Mouse (Mus musculus) forebrain, embryonic 12.5 days (tissue): ENCODE results near the gene Dhtkd1. TPM values are rescaled to one million over a fixed set of nuclear protein-coding genes. Genes with fewer than 3 reads are reported as not detected.
A peak's percentile ranks its signal among the peaks of the same experiment; 100 is the strongest.

ENCODE experiments used
- ATAC-seq: fragments of 200-750 bp; cut with Nextera tagmentation; 2 replicates; pipeline ENCODE4 v1.8.0; 2017; ENCODE audit warnings: moderate TSS enrichment; ENCODE audit not compliant: low FRiP score
- H3K27ac ChIP-seq: fragments of 300-500 bp; sonication (generic); 2 replicates; pipeline ENCODE4 v1.5.1; 2016; ENCODE audit warnings: mild to moderate bottlenecking
- H3K27me3 ChIP-seq: fragments of 300-500 bp; sonication (generic); 2 replicates; pipeline ENCODE4 v1.6.1; 2016; ENCODE audit warnings: mild to moderate bottlenecking
- H3K36me3 ChIP-seq: fragments of 300-500 bp; sonication (generic); replicated peaks from 2 replicates; pipeline ENCODE4 v1.6.1; 2016; ENCODE audit warnings: mild to moderate bottlenecking
- H3K4me1 ChIP-seq: fragments of 300-500 bp; sonication (generic); 2 replicates; pipeline ENCODE4 v1.6.1; 2016
- H3K4me2 ChIP-seq: fragments of 300-500 bp; sonication (generic); 2 replicates; pipeline ENCODE4 v1.6.1; 2016; ENCODE audit warnings: mild to moderate bottlenecking, moderate library complexity
- H3K4me3 ChIP-seq: fragments of 300-500 bp; sonication (generic); replicated peaks from 2 replicates; pipeline ENCODE4 v1.5.1; 2016; ENCODE audit warnings: mild to moderate bottlenecking
- H3K9ac ChIP-seq: fragments of 300-500 bp; sonication (generic); 2 replicates; pipeline ENCODE4 v1.6.1; 2016; ENCODE audit warnings: mild to moderate bottlenecking
- H3K9me3 ChIP-seq: fragments of 300-500 bp; sonication (generic); 2 replicates; pipeline ENCODE4 v1.6.1; 2016
- WGBS: fragments of 180-500 bp; shearing (Covaris S2); methylation state at CpG from one replicate; pipeline ENCODE4 v1.1.7; 2016; 5-methylcytosine and 5-hydroxymethylcytosine counted together
- polyA plus RNA-seq: library from polyadenylated mRNA; unstranded; fragments of >200 nt; fragmentation: Nextera tagmentation; extraction: Ambion mirVana; gene quantifications from 2 replicates; pipeline ENCODE4 v1.2.1, GENCODE M21; 2016

Gene Dhtkd1
- polyA plus RNA-seq, 1 experiment from 2014 or later, result 3.7 TPM

DNA sequence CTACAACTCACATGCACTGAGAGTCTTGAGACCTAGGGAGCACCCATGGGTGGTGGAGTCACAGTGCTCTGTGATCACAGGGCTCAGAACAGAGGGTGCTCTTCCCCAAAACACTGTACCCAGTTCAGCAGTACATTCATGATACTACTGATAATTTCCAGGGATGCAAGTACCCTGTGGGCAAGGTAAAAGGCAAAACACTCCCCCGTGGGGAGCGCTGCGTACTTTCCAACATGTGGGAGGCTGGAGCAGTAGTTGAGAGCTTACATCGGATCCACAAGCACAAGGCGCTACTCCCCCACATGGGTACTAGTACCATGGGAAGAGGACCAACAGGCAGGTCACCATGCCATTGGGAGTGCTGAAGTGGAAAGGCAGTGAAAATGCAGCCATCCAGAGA lies 15.1 kb downstream of the Dhtkd1 start:
- WGBS, result 97% methylated on average over 5 of the region's 5 CpGs
- no peaks in the 10 kb centered on the region for H3K27me3 ChIP-seq
- no peak for ATAC-seq
- no peak overlapping the region for H3K4me2 ChIP-seq
- no peaks in the 10 kb centered on the region for H3K9me3 ChIP-seq
- no peak overlapping the region for H3K9ac ChIP-seq
- H3K4me3 ChIP-seq, result no peak overlapping the region
- H3K36me3 ChIP-seq, result peaks cover 14% of the 10 kb centered on the region; the same call in 1 of the 2 replicates
- H3K4me1 ChIP-seq, result no peaks in the 10 kb centered on the region
- no peak overlapping the region for H3K27ac ChIP-seq

DNA sequence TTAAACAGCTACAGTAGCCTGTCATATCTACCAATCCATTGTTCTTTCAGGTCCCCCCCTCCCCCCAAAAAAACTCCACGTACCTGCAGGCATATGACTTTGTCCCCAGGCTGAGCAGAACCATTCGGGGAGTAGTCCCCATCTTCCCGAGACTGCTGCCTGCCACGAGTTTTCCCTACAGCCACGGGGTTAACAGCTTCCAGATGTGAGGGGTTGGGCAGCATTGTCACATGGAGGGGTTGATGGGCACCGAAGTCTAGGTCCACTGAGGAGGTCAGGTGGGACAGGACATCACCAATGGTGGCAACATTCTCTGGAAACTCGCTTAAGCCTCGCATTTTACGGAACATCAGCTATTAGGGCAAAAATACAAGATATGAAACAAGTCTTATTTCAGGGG lies 18.8 kb downstream of the Dhtkd1 start:
- Histone ChIP-seq H3K9me3 (no peaks in the 10 kb centered on the region), H3K4me2 (no peak overlapping the region), H3K4me3 (no peak overlapping the region), H3K27me3 (no peaks in the 10 kb centered on the region), H3K4me1 (no peaks in the 10 kb centered on the region), H3K27ac (no peak overlapping the region), H3K36me3 (peaks cover 13% of the 10 kb centered on the region; the same call in 1 of the 2 replicates), H3K9ac (no peak overlapping the region)
- no peak for ATAC-seq
- 86% methylated on average over 9 of the region's 9 CpGs for WGBS

DNA sequence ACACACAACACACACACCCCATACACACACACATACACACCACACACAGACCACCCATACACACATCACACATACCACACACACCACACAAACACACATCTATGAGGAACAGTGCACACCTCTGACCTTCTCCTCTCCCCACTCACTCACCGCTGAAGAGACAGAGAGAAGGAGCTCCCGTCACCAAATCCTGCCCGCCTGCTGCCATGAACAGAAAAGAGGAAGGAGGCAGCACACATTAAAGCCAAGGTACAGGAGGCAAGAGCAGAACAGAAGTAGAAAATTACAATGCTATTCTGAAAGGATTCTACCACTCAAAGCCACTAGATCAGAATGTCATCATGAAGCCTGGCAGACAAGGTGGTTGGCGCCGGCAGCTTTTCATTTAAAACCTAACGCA lies 19.8 kb downstream of the Dhtkd1 start:
- H3K4me3 ChIP-seq, result no peak overlapping the region
- H3K27me3 ChIP-seq, result no peaks in the 10 kb centered on the region
- H3K4me1 ChIP-seq, result no peaks in the 10 kb centered on the region
- no peak overlapping the region for H3K9ac ChIP-seq
- 94% methylated on average over 6 of the region's 6 CpGs for WGBS
- ATAC-seq, result no peak
- no peak overlapping the region for H3K4me2 ChIP-seq
- no peaks in the 10 kb centered on the region for H3K9me3 ChIP-seq
- H3K27ac ChIP-seq, result no peak overlapping the region
- peaks cover 6% of the 10 kb centered on the region; the same call in 1 of the 2 replicates for H3K36me3 ChIP-seq

DNA sequence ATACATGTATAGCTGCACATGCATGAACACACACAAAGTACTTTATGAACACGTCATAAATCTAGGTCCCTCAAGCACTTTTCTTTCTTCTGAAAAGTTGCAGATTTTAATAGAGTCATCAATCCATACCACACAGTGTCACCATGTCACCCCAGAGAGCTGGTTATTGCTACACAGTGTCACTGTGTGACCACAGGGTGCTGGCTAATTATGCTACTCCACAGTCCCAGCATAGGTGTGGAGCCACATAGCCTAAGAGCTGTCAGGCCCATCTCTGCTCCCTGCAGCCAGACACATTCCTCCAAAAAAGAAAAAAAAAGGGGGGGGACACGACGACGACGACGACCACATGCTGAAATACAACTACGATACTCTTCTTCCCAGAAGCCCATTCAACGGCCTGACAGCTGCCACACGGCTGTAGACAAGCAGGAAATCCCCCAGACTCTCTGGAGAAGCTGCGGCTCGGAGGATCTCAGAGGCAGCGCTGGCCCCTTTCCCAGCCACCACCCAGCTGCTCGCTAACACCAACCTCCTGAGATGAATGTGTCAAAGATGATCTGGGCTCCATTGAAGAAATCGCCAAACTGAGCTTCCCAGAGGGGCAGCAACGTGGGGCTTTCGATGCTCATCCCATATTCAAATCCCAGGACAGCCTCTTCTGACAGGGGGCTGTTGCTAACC lies 31.2 kb downstream of the Dhtkd1 start:
- no peak overlapping the region for H3K4me2 ChIP-seq
- no peak overlapping the region for H3K4me3 ChIP-seq
- H3K4me1 ChIP-seq, result no peaks in the 10 kb centered on the region
- no peak overlapping the region for H3K9ac ChIP-seq
- H3K36me3 ChIP-seq, result no peaks in the 10 kb centered on the region
- no peak for ATAC-seq
- H3K27ac ChIP-seq, result no peak overlapping the region
- H3K9me3 ChIP-seq, result no peaks in the 10 kb centered on the region
- WGBS, result 80% methylated on average over 16 of the region's 16 CpGs
- no peaks in the 10 kb centered on the region for H3K27me3 ChIP-seq

DNA sequence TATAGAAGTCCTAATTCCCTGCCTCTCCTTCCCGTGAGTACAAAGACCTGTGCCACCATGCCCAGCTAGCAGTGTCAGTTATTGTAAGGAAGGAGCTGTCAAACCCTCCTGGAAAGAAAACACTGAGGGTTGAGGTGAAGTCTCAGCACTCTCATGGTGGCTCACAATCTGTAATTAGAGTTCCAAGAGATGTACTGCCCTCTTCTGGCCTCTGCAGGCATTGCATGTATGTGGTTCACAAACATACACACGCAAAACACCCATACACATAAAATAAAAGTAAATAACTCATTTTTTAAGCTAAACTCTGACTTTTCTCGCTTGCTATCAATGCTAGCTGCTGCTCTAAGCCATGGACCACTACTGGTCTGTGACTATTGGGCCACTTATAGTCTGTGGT lies 36.0 kb downstream of the Dhtkd1 start:
- WGBS, result 51% methylated on average over 3 of the region's 3 CpGs
- no peak for ATAC-seq
- Histone ChIP-seq H3K4me2 (no peak overlapping the region), H3K4me1 (no peaks in the 10 kb centered on the region), H3K27me3 (no peaks in the 10 kb centered on the region), H3K4me3 (no peak overlapping the region), H3K9ac (no peak overlapping the region), H3K27ac (no peak overlapping the region), H3K9me3 (no peaks in the 10 kb centered on the region), H3K36me3 (no peaks in the 10 kb centered on the region)

DNA sequence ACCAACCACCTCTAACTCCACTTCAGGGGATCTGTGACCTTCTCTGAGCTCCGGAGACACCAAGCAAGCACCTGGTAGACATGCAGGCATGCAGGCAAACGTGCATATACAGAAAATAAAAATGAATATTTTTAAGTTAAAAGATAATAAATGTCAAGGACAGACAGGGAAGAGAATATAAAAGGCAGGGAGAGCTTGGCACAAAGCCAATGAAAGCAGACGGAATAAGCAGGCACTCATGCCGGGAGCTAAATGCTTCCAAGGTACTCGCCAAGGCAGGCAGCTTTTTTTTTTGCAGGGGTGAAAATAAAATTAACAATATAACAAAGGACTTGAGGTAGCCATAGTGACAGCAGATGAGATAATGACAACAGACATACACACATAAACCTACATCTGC lies 36.5 kb downstream of the Dhtkd1 start:
- H3K9ac ChIP-seq, result no peak overlapping the region
- WGBS, result 50% methylated on average over 5 of the region's 5 CpGs
- no peaks in the 10 kb centered on the region for H3K27me3 ChIP-seq
- H3K27ac ChIP-seq, result peak overlapping the region; percentile 26; the same call in 1 of the 2 replicates
- H3K4me2 ChIP-seq, result no peak overlapping the region
- no peaks in the 10 kb centered on the region for H3K4me1 ChIP-seq
- no peaks in the 10 kb centered on the region for H3K9me3 ChIP-seq
- no peak for ATAC-seq
- H3K4me3 ChIP-seq, result no peak overlapping the region
- H3K36me3 ChIP-seq, result no peaks in the 10 kb centered on the region

DNA sequence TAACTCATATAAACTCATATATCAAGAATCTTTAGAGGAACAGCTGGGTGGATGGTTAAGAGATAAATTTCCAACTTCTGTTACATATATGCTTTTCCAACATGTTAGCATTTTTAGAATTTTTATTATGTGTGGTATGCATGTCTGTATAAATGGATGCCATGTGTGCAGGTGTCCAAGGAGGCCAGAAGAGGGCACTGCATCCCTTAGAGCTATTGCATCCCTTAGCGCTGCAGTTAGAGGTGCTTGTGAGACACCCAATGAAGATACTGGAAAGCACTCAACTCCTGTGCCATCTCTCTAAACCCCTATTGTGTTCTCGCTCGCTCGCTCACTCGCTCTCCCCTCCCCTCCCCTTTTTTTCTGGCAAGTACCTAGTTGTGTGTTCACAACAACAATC lies 42.4 kb downstream of the Dhtkd1 start:
- ATAC-seq, result no peak
- no peaks in the 10 kb centered on the region for H3K4me1 ChIP-seq
- H3K4me3 ChIP-seq, result no peak overlapping the region
- H3K27ac ChIP-seq, result no peak overlapping the region
- WGBS, result 58% methylated on average over 5 of the region's 5 CpGs
- no peaks in the 10 kb centered on the region for H3K27me3 ChIP-seq
- H3K36me3 ChIP-seq, result 0 out of 2 replicates have a peak, but pooled peaks cover 4% of the 10 kb centered on the region
- no peak overlapping the region for H3K4me2 ChIP-seq
- H3K9me3 ChIP-seq, result no peaks in the 10 kb centered on the region
- no peak overlapping the region for H3K9ac ChIP-seq

DNA sequence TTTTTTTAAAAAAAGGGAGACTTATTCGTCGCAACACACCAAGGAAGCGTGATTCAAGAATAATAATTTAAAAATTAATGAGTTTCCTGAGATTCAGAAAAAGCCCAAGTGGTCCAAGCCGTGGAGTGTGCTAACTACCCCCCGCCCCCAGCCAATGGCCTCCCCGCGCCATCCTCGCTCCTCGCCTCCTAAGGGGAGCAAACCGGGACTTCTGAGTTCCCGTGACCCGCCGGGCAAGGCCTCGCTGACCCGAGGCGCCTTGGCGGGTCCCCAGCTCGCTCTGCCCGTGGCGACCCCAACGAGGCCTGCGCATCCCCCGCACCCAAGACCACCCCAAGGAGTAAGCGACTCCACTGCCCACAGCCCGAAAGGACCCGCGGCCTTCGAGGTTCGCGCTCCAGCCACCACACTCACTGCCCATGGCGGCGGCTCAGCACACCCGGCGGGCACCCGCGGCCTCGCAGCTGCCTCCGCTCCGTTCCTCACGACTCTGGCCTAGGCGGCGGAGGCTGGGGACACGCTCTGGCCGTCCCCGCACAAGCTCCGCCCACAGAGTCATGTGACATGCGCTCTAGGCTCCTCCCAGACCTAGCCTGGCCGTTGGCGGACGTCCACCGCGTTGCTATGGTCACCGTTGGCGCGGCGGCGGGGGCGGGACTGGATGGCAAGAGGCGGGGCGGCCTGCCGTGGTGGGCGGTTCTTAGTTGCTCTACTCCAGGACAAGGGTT lies 47.6 kb downstream of the Dhtkd1 start, which contains the start of gene Sec61a2:
TSS of gene Sec61a2 (minus strand) at position 590 of the 728 bp plus-strand sequence.
- ATAC-seq, result peak; percentile 100
- peak within 1 kb of the TSS; percentile 88 for H3K4me3 ChIP-seq
- no peaks in the 10 kb centered on the region for H3K9me3 ChIP-seq
- H3K4me2 ChIP-seq, result peak within 1 kb of the TSS; percentile 63
- peak within 1 kb of the TSS; percentile 92 for H3K9ac ChIP-seq
- H3K27me3 ChIP-seq, result no peaks in the 10 kb centered on the region
- peaks cover 19% of the 10 kb centered on the region; the same call in 1 of the 2 replicates for H3K36me3 ChIP-seq
- H3K4me1 ChIP-seq, result peaks cover 8% of the 10 kb centered on the region
- peak within 1 kb of the TSS; percentile 82 for H3K27ac ChIP-seq
- under 1% methylated on average over 62 of the region's 62 CpGs for WGBS

DNA sequence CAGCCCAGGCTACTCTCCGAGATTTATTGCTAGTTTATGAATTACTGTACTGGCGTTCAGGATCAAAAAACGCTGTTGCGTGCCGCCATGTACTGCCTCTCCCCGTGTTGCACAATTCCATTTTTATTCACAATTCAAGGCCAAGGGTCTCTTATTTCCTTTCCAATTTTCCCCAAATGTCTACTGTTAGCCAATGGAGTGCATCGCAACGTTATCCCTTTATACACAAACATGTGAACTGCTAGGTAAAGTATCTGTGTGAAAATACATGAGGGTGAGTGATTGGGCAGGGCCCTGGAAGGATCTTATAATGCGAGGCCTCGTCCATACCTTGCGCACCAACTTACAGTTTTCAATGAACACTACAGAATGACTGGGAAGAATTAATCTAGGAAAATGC lies 48.3 kb downstream of the Dhtkd1 start:
- H3K27ac ChIP-seq, result no peak overlapping the region
- H3K4me3 ChIP-seq, result peak overlapping the region; percentile 88
- H3K36me3 ChIP-seq, result peaks cover 23% of the 10 kb centered on the region; the same call in 1 of the 2 replicates
- H3K9me3 ChIP-seq, result no peaks in the 10 kb centered on the region
- 50% methylated on average over 11 of the region's 11 CpGs for WGBS
- peak overlapping the region; percentile 92 for H3K9ac ChIP-seq
- no peak for ATAC-seq
- H3K4me1 ChIP-seq, result peaks cover 8% of the 10 kb centered on the region
- peak overlapping the region; percentile 63 for H3K4me2 ChIP-seq
- H3K27me3 ChIP-seq, result no peaks in the 10 kb centered on the region

DNA sequence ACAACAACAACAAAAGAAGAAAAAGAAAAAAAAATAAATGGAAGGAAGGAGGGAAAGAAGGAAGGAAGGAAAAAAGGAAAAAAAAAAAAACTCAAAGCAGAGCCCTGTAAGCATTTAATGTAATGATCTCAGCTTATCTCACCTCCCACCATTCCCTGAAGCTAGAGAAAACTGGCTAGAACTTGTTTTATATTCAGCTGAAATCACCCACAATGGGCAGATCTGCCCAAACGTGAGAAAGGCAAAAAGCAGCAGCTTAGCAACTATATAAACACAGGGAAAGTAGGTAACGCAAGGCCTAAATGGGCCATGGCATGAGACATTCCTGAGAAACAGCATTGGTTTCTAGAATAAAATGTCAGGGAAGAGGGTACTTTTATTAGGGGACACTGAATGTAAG lies 53.2 kb downstream of the Dhtkd1 start:
- no peak overlapping the region for H3K4me3 ChIP-seq
- H3K27ac ChIP-seq, result no peak overlapping the region
- no peak overlapping the region for H3K4me2 ChIP-seq
- no peak overlapping the region for H3K9ac ChIP-seq
- H3K36me3 ChIP-seq, result peaks cover 54% of the 10 kb centered on the region
- WGBS, result 75% methylated on average over 2 of the region's 2 CpGs
- no peaks in the 10 kb centered on the region for H3K9me3 ChIP-seq
- no peaks in the 10 kb centered on the region for H3K27me3 ChIP-seq
- H3K4me1 ChIP-seq, result peaks cover 7% of the 10 kb centered on the region
- ATAC-seq, result no peak

DNA sequence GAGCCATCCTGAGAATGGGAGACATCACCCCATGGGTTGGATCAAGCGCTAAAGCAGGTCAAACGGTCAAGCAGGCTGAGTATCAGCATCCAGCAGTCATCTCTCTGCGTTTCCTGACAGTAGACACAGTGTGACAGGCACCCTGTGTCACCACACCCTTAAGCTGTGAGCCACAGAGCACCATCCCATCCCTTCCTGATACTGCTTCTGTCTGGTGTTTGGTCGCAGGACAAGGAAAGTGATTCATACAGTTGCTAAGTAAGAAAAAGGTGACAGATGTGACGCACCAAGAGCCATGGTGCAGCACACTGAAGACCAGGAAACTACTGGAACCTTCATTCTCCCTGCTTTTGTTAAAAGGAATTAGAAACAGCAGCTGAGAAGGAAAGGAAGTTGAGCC lies 53.7 kb downstream of the Dhtkd1 start:
- no peak overlapping the region for H3K27ac ChIP-seq
- H3K9ac ChIP-seq, result no peak overlapping the region
- H3K4me3 ChIP-seq, result no peak overlapping the region
- WGBS, result 89% methylated on average over 5 of the region's 5 CpGs
- no peak overlapping the region for H3K4me2 ChIP-seq
- H3K4me1 ChIP-seq, result peaks cover 3% of the 10 kb centered on the region; the same call in 1 of the 2 replicates
- peaks cover 57% of the 10 kb centered on the region for H3K36me3 ChIP-seq
- no peaks in the 10 kb centered on the region for H3K27me3 ChIP-seq
- no peaks in the 10 kb centered on the region for H3K9me3 ChIP-seq
- ATAC-seq, result no peak

DNA sequence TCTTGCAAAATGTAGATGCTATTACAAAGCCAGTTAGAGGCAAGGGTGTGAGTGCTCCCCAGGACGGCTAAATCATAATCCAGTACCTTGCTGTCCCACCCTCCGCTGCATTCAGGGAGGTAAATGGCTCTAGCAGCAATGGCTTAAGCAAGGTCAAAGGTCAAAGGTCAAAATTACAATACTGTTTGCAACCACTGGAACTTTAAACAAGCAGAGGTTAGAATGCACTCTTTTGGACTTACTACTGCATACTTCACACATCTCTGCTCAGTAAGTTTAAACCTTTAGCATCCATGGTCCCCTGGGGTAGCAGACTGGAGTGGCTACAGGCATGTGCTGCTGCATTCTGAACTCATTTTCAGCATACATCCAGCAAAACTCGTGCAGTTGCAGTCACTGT lies 65.1 kb downstream of the Dhtkd1 start:
- Histone ChIP-seq H3K27ac (no peak overlapping the region), H3K9ac (no peak overlapping the region), H3K4me2 (no peak overlapping the region), H3K27me3 (no peaks in the 10 kb centered on the region), H3K36me3 (peaks cover 72% of the 10 kb centered on the region), H3K4me1 (no peaks in the 10 kb centered on the region), H3K9me3 (no peaks in the 10 kb centered on the region), H3K4me3 (no peak overlapping the region)
- WGBS, result 74% methylated on average over 3 of the region's 3 CpGs
- no peak for ATAC-seq

DNA sequence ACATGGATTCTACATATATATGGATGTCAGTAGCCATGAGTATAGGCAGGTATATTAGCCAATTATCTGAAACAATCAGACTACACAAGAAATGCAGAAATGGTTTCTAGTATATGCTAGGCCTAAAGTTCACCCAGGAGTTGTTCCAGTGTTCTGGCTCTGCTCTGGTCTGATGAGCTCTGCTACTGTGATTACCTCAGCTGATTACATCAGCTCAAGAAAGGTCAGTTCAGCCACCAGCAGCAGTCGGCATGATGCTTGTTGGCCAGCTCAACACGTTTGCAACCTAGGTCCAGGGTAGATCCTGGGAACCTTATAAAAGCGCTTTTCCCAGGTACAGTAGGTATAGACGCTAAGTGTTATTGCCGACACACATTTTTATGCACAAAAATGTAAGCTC lies 72.8 kb downstream of the Dhtkd1 start:
- Histone ChIP-seq H3K9me3 (no peaks in the 10 kb centered on the region), H3K36me3 (peaks cover 69% of the 10 kb centered on the region), H3K4me2 (no peak overlapping the region), H3K4me1 (no peaks in the 10 kb centered on the region), H3K27me3 (no peaks in the 10 kb centered on the region), H3K4me3 (no peak overlapping the region), H3K27ac (no peak overlapping the region), H3K9ac (no peak overlapping the region)
- 93% methylated on average over 5 of the region's 5 CpGs for WGBS
- no peak for ATAC-seq
